Mouse (Mus musculus) layer of hippocampus, adult 9-11 months (tissue): ENCODE results near the gene Tbc1d23.
"Not testable (repeated sequence)": the region's sequence is repeated elsewhere in the genome, so short reads cannot be mapped to it uniquely, and the experiment has no call there.

ENCODE experiments used
- DNase-seq: peaks from one replicate; pipeline ENCODE4 v3.0.0; 2022

Tbc1d23 gene

GRCm38 (mm10) chr16:57231089-57231936 is at the start of gene Tbc1d23:
Gene Tbc1d23 (minus strand): TSS chr16:57231504.
- peak; percentile 98 for DNase-seq

- DNase-seq, result peak; percentile 13
Measured at GRCm38 (mm10) chr16:57280221-57281217, 49.2 kb upstream of the Tbc1d23 start.

- no peak for DNase-seq
Measured at GRCm38 (mm10) chr16:57278976-57279626, 47.8 kb upstream of the Tbc1d23 start.

GRCm38 (mm10) chr16:57269751-57270150 is 38.4 kb upstream of the Tbc1d23 start:
- DNase-seq, result no peak

GRCm38 (mm10) chr16:57268058-57268841 is 36.9 kb upstream of the Tbc1d23 start:
- DNase-seq, result peak; percentile 80

- no peak for DNase-seq
Measured at GRCm38 (mm10) chr16:57267068-57267467, 35.8 kb upstream of the Tbc1d23 start.

GRCm38 (mm10) chr16:57260152-57260551 is 28.8 kb upstream of the Tbc1d23 start:
- no peak for DNase-seq

- no peak for DNase-seq
Measured at GRCm38 (mm10) chr16:57259356-57260083, 28.2 kb upstream of the Tbc1d23 start.

GRCm38 (mm10) chr16:57251589-57252421 is 20.5 kb upstream of the Tbc1d23 start:
- no peak for DNase-seq

GRCm38 (mm10) chr16:57250991-57251390 is 19.7 kb upstream of the Tbc1d23 start:
- no peak for DNase-seq

- no peak for DNase-seq
Measured at GRCm38 (mm10) chr16:57247464-57247863, 16.2 kb upstream of the Tbc1d23 start.

- DNase-seq, result no peak
Measured at GRCm38 (mm10) chr16:57246596-57246995, 15.3 kb upstream of the Tbc1d23 start.

- DNase-seq, result peak; percentile 53
Measured at GRCm38 (mm10) chr16:57243858-57244248, 12.5 kb upstream of the Tbc1d23 start.

GRCm38 (mm10) chr16:57243205-57243857 is 12.0 kb upstream of the Tbc1d23 start:
- no peak for DNase-seq

- no peak for DNase-seq
Measured at GRCm38 (mm10) chr16:57242857-57243204, 11.5 kb upstream of the Tbc1d23 start.

- DNase-seq, result no peak
Measured at GRCm38 (mm10) chr16:57235871-57236510, 4.7 kb upstream of the Tbc1d23 start.

- not testable (repeated sequence) for DNase-seq
Measured at GRCm38 (mm10) chr16:57231937-57232310, 620 bp upstream of the Tbc1d23 start.

- DNase-seq, result no peak
Measured at GRCm38 (mm10) chr16:57226444-57226843, 4.9 kb downstream of the Tbc1d23 start.

GRCm38 (mm10) chr16:57220361-57220760 is 10.9 kb downstream of the Tbc1d23 start:
- DNase-seq, result no peak
